Mouse (Mus musculus) cerebellum, postnatal 4 days (tissue): ENCODE measurements at regions not wholly inside any gene's neighbourhood (a gene's known extent, or its start where the extent isn't known, plus 50 kb on each side); places are given as distances from the start of the nearest gene placed in this dataset.

ENCODE experiments used
- DNase-seq, 2 experiments: peaks; one replicate each; pipeline ENCODE4 v3.0.0; 2022; ENCODE audit warnings: low spot score in 2 of 2, mixed read lengths in 1 of 2

DNA sequence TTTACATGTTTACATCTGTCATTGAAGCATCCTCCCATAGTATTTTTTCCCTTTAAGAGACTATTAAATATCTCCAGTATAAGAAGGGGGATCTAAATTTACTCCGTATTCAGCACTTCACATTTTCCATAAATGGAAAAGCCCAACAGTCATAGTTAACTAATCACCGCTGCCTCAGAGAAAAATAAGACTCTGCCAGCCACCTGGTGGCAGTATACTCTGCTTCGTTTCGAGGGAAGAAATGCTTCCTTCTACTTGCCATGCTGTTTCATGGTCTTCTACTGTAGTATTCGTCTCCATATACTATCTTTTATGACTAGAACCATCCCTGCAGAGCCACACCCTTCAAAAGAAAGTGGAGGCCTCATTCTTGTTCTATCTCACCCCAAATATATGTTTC, 52.0 kb upstream of the Tro start:
- peak in 1 of 2 experiments; percentile 3 for DNase-seq
